Mouse (Mus musculus) C2C12 (cell line): ENCODE results near the gene P2rx1.

Experiments
- CTCF ChIP-seq: IDR thresholded peaks from one replicate; pipeline ENCODE4 v1.5.1; 2011; ENCODE audit not compliant: control insufficient read depth, insufficient read depth, insufficient read length
- MAX ChIP-seq: IDR thresholded peaks from one replicate; pipeline ENCODE4 v1.6.1; 2011; ENCODE audit warnings: mild to moderate bottlenecking, control low read depth
- MYOG ChIP-seq: IDR thresholded peaks from one replicate; pipeline ENCODE4 v1.6.1; 2011; ENCODE audit not compliant: control insufficient read depth, insufficient read length; ENCODE audit errors: extremely low read depth
- USF1 ChIP-seq: IDR thresholded peaks from one replicate; pipeline ENCODE4 v1.6.1; 2011; ENCODE audit warnings: low read depth, mild to moderate bottlenecking, control low read depth, moderate library complexity

GRCm38 (mm10) chr11:73020953-73021800 is 22.3 kb downstream of the P2rx1 start:
- TF ChIP-seq MAX (no peak), CTCF (no peak), USF1 (no peak), MYOG (no peak)
